Mouse (Mus musculus): ENCODE measurements around the gene Atxn7l3b.

GRCm38 (mm10) chr10:112970002-112970589 is 41.3 kb upstream of the Atxn7l3b start:
- TF ChIP-seq CTCF (IDR thresholded peaks at IDR 0.05; ENCODE audit: extremely low read depth, insufficient read depth, low read length) (no peak), POLR2A (IDR thresholded peaks at IDR 0.05; ENCODE audit: extremely low read depth, insufficient read depth, low read length) (no peak)

Data from cortical plate, adult 2 months (tissue).